Mouse (Mus musculus) testis, adult 2 months (tissue): ENCODE measurements at regions not wholly inside any gene's neighbourhood (a gene's known extent, or its start where the extent isn't known, plus 50 kb on each side); places are given as distances from the start of the nearest gene placed in this dataset.
"Not testable (repeated sequence)": the region's sequence is repeated elsewhere in the genome, so short reads cannot be mapped to it uniquely, and the experiment has no call there.

Experiments used
- H3K27ac ChIP-seq: fragments of 200-500 bp; 2 replicates; pipeline ENCODE4 v1.5.1; 2012; ENCODE audit warnings: low read depth, low read length; ENCODE audit not compliant: control insufficient read depth, insufficient read depth
- H3K27me3 ChIP-seq: fragments of 200-500 bp; 2 replicates; pipeline ENCODE4 v1.6.1; 2012; ENCODE audit warnings: mild to moderate bottlenecking, low read length, moderate library complexity; ENCODE audit not compliant: control insufficient read depth, insufficient read depth
- H3K36me3 ChIP-seq: fragments of 200-500 bp; 2 replicates; pipeline ENCODE4 v1.6.1; 2012; ENCODE audit warnings: mild to moderate bottlenecking, low read length; ENCODE audit not compliant: control insufficient read depth, insufficient read depth
- H3K4me1 ChIP-seq: fragments of 200-500 bp; 2 replicates; pipeline ENCODE4 v1.6.1; 2012; ENCODE audit warnings: low read length; ENCODE audit not compliant: control insufficient read depth, insufficient read depth
- H3K4me3 ChIP-seq: fragments of 200-500 bp; 2 replicates; pipeline ENCODE4 v1.5.1; 2012; ENCODE audit warnings: low read depth, mild to moderate bottlenecking, low read length, moderate library complexity, mixed read lengths; ENCODE audit not compliant: control insufficient read depth
- CTCF ChIP-seq: fragments of 200-500 bp; IDR thresholded peaks from 2 replicates; pipeline ENCODE4 v1.5.1; 2012; ENCODE audit warnings: low read depth, mild to moderate bottlenecking, inconsistent platforms, low read length, moderate library complexity; ENCODE audit not compliant: control insufficient read depth, insufficient read depth, insufficient replicate concordance
- POLR2A ChIP-seq: fragments of 200-500 bp; IDR thresholded peaks from 2 replicates; pipeline ENCODE4 v1.6.1; 2012; ENCODE audit warnings: low read depth, mild to moderate bottlenecking, inconsistent platforms, low read length, moderate library complexity; ENCODE audit not compliant: control insufficient read depth

GRCm38 (mm10) chr16:30193294-30194261, 73.7 kb downstream of the Cpn2 start:
- H3K4me3 ChIP-seq: peak overlapping the region; percentile 68
- H3K4me1 ChIP-seq: no peaks in the 10 kb centered on the region; the same call in 1 of the 2 replicates
- TF ChIP-seq CTCF (no peak), POLR2A (no peak)
- peak overlapping the region; percentile 62 for H3K27ac ChIP-seq
- no peaks in the 10 kb centered on the region for H3K36me3 ChIP-seq
- no peaks in the 10 kb centered on the region for H3K27me3 ChIP-seq

GRCm38 (mm10) chr16:30194836-30195235, 72.5 kb downstream of the Cpn2 start:
- Histone ChIP-seq H3K27me3 (no peaks in the 10 kb centered on the region), H3K4me1 (no peaks in the 10 kb centered on the region; the same call in 1 of the 2 replicates), H3K4me3 (peak overlapping the region; percentile 68), H3K27ac (peak overlapping the region; percentile 62; the same call in 1 of the 2 replicates), H3K36me3 (no peaks in the 10 kb centered on the region)
- TF ChIP-seq POLR2A: peak; percentile 13; the same call in 1 of the 2 replicates
- TF ChIP-seq CTCF: no peak

GRCm38 (mm10) chr16:30195859-30196258, 71.4 kb downstream of the Cpn2 start:
- not testable (repeated sequence) for H3K27me3 ChIP-seq, H3K4me1 ChIP-seq, H3K36me3 ChIP-seq, H3K27ac ChIP-seq
- TF ChIP-seq POLR2A: peak; percentile 55; the same call in 1 of the 2 replicates
- peak overlapping the region; percentile 79 for H3K4me3 ChIP-seq

GRCm38 (mm10) chr16:30197351-30197750, 69.9 kb downstream of the Cpn2 start:
- Histone ChIP-seq H3K4me3 (peak overlapping the region; percentile 79), H3K36me3 (no peaks in the 10 kb centered on the region), H3K4me1 (no peaks in the 10 kb centered on the region; the same call in 1 of the 2 replicates), H3K27ac (peak overlapping the region; percentile 22; the same call in 1 of the 2 replicates), H3K27me3 (no peaks in the 10 kb centered on the region)
- no peak for TF ChIP-seq POLR2A
- no peak for TF ChIP-seq CTCF

- H3K27ac ChIP-seq: no peak overlapping the region
- TF ChIP-seq CTCF (no peak), POLR2A (no peak)
- no peaks in the 10 kb centered on the region for H3K27me3 ChIP-seq
- no peaks in the 10 kb centered on the region for H3K36me3 ChIP-seq
- H3K4me1 ChIP-seq: no peaks in the 10 kb centered on the region
- no peak overlapping the region for H3K4me3 ChIP-seq
Measured at GRCm38 (mm10) chr16:30199836-30200235, 67.5 kb downstream of the Cpn2 start.

- TF ChIP-seq CTCF (no peak), POLR2A (no peak)
- no peaks in the 10 kb centered on the region for H3K36me3 ChIP-seq
- H3K27ac ChIP-seq: no peak overlapping the region
- H3K4me1 ChIP-seq: no peaks in the 10 kb centered on the region
- H3K27me3 ChIP-seq: no peaks in the 10 kb centered on the region
- no peak overlapping the region for H3K4me3 ChIP-seq
Measured at GRCm38 (mm10) chr16:30204144-30204543, 63.2 kb downstream of the Cpn2 start.

GRCm38 (mm10) chr16:30205314-30205815, 61.9 kb downstream of the Cpn2 start:
- no peak for TF ChIP-seq CTCF
- TF ChIP-seq POLR2A: no peak
- Histone ChIP-seq H3K27me3 (no peaks in the 10 kb centered on the region), H3K36me3 (no peaks in the 10 kb centered on the region), H3K4me1 (no peaks in the 10 kb centered on the region), H3K27ac (no peak overlapping the region), H3K4me3 (no peak overlapping the region)
